Mouse (Mus musculus): Measurements from ENCODE around the gene Ralgapa2.

GRCm38 (mm10) chr2:146456612-146457011 is 55.5 kb downstream of the Ralgapa2 start:
- no peak for TF ChIP-seq EP300 (IDR thresholded peaks at IDR 0.05; ENCODE audit: insufficient read depth, low read depth, low read length)
- TF ChIP-seq CTCF (IDR thresholded peaks at IDR 0.05; ENCODE audit: low read depth, low read length): no peak
- TF ChIP-seq POLR2A (IDR thresholded peaks at IDR 0.05; ENCODE audit: insufficient read depth, low read length): no peak

Measured in ES-Bruce4 (cell line).